Mouse (Mus musculus) gastrocnemius, adult 18-20 months (tissue): ENCODE results near the gene Fbln2. TPM values are rescaled to one million over a fixed set of nuclear protein-coding genes. Genes with fewer than 3 reads are reported as not detected.

Source experiments
- DNase-seq: peaks from one replicate; pipeline ENCODE4 v3.0.0; 2021; ENCODE audit warnings: low spot score
- total RNA-seq, 2 experiments: library from RNA; stranded (reverse); gene quantifications; 2 replicates each; pipeline ENCODE4 v1.2.3; 2021

Gene Fbln2
- total RNA-seq, 2 experiments from 2014 or later, result 40.1 to 51.6 TPM

DNA sequence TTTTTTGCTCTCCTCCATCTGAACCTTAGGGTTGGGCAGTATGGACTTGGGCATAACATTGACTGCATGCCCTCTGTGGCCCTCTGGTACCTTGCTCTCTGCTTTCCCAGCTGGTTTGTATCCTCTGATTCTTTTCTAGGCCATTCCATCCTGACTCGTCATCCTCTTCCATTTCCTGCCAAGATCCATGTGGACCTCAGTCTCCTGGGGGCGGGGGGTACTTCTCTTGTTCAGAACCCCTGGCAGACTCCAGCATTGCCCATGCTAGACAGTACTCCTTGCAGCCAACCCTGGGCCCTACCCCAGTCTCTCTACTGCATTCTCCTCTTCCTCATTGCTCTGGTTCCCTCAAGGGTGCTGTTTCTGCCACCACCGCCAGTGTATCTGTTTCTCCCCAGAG is 19.8 kb upstream of the Fbln2 start:
- no peak for DNase-seq

- no peak for DNase-seq
Measured at GRCm38 (mm10) chr6:91192851-91193545, 19.3 kb upstream of the Fbln2 start.

DNA sequence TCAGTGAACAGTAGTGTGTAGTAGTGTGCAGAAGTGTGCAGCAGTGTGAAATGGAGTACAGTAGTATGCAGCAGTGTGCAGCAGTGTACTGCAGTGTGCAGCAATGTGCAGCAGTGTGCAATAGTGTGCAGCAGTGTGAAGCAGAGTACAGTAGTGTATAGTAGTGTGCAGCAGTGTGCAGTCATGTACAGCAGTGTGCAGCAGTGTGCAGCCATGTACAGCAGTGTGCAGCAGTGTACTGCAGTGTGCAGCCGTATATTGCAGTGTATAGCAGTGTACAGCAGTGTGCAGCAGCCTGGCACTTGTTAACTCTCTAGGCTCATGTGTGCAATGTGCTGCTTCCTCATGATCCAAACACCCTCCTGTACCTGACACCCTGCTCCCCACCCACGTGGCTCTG is 13.8 kb upstream of the Fbln2 start:
- no peak for DNase-seq

GRCm38 (mm10) chr6:91200429-91201188 is 11.6 kb upstream of the Fbln2 start:
- DNase-seq, result no peak

DNA sequence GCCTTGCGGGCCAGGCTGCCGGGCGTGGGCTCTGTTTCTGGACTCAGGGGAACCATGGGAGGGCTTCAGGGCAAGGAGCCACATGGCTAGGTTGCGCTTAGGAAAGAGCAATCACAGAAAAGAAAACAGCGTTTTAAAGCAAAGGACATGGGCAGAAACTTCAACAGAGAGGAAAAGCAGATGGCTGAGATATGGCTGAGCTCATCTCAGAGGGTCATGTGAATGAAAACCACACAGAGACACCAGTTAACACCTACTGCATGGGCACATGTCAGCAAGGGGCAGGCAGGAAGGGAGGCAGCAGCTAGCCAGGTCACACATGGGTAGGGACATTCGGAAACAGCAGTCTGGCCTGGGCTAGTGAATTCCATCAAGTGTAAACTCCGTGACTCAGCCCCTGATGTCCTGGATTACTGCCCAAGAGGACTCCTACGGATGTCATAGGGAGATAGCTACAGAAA is 10.3 kb upstream of the Fbln2 start:
- peak; percentile 78 for DNase-seq

GRCm38 (mm10) chr6:91202571-91202970 is 9.7 kb upstream of the Fbln2 start:
- no peak for DNase-seq

DNA sequence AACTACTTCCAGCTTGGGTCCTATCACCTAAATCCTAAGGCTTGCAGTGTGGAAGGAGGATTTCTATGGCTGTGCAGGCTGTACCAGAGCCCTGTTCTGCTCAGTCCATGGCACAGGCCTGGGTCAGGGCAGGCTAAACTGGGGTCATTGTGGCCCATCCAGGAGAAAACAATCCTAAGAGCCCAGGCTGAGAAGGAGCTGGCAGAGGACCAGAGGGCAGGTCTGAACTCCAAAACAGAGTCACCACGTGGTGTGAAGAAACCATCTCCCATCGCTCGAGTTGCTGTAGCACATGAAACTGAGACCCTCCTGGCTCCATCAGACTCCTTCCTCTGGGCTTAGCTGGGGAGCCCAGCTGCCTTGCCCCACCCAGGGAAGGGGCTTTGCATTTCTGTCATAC is 6.9 kb upstream of the Fbln2 start:
- no peak for DNase-seq

GRCm38 (mm10) chr6:91205791-91206190 is 6.5 kb upstream of the Fbln2 start:
- DNase-seq, result no peak

DNA sequence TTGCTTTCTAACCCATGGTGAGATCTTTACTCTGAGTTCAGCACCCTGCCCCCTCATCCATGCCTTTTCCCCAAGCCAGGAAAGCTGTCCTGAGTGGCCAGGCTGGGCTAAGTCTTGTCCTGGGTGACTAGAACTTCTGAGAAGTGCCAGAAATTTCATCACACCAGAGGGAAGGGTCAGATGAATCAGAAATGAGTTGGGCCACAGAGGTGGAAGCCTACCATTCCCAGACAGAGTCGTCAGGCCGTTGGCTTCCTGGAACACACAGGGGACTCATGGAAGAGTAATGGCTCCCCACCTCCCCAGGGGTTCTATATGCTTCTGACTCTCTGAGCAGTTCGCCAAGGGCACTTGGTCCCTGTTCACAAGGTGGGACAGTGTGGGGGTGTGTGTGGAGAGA is 4.8 kb upstream of the Fbln2 start:
- no peak for DNase-seq

- DNase-seq, result no peak
Measured at GRCm38 (mm10) chr6:91209780-91210179, 2.5 kb upstream of the Fbln2 start.

- no peak for DNase-seq
Measured at GRCm38 (mm10) chr6:91210852-91211251, 1.4 kb upstream of the Fbln2 start.

DNA sequence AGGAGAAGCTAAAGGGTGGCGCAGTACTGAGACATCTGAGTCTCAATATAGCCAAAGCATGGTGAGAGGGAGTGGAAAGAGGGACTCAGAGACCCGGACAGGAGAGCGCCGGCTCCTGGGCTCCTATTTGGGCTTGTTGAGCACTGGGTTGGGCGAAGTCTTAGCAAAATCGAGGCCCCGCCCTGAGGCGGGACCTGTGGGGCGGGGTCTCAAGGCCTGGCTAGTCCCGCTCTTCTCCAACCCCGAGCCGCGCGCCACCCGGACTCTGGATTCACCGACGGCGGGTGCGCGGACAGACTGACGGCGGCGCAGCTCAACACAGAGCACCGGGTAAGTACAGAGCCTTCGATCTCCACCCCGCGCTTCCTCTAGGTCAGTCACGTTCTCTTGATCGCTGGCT is 316 bp downstream of the Fbln2 start:
- peak; percentile 85 for DNase-seq

GRCm38 (mm10) chr6:91213287-91214218 is 1.3 kb downstream of the Fbln2 start:
- DNase-seq, result no peak

- DNase-seq, result no peak
Measured at GRCm38 (mm10) chr6:91215454-91215853, 3.2 kb downstream of the Fbln2 start.

GRCm38 (mm10) chr6:91218445-91218844 is 6.2 kb downstream of the Fbln2 start:
- DNase-seq, result no peak

- DNase-seq, result no peak
Measured at GRCm38 (mm10) chr6:91218871-91219270, 6.6 kb downstream of the Fbln2 start.

GRCm38 (mm10) chr6:91220062-91220461 is 7.8 kb downstream of the Fbln2 start:
- no peak for DNase-seq

DNA sequence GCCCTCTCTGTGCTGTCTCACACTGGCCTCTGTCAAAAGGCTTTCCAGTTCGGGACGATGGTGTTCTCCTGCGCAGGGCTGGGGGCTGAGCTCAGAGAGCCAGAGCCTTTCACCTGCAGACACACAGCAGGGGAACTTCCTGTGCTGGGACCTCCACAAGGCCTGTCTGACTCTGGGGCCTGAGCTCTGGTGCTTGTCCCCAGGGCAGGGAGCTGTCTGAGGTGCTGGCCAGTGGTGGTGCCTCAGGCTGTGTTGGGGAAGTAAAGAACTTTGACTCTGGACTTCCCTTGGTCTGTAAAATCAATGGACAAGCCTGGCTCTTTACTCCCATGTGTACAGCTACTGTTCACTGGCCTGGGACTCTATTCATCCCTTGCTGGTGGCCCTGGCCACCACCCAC is 8.8 kb downstream of the Fbln2 start:
- no peak for DNase-seq

GRCm38 (mm10) chr6:91222694-91223346 is 10.6 kb downstream of the Fbln2 start:
- DNase-seq, result peak; percentile 54

GRCm38 (mm10) chr6:91224939-91225338 is 12.7 kb downstream of the Fbln2 start:
- DNase-seq, result no peak

- DNase-seq, result no peak
Measured at GRCm38 (mm10) chr6:91225346-91225745, 13.1 kb downstream of the Fbln2 start.
